ENCODE assay signal across 11 mouse cellular contexts in genomic region chr17:12195604-12196003, GRCm38 (mm10).
A peak's percentile ranks its signal among the peaks of the same experiment; 100 is the strongest.
DNase-seq lines count a peak whose midpoint lies in the region; ATAC-seq and TF ChIP-seq lines count a peak whose summit lies in the region.
"Had no signal": no experiment of that assay in that cellular context is flagged by ENCODE, and none has a peak within 500 bp of the region (broad histone marks: within the 10 kb centered on the region; RNA-seq: fewer than 3 reads in every experiment).

No protein-coding gene starts in this region.

- H3K4me1 ChIP-seq in kidney, postnatal 0 days (replicated peaks; ENCODE audit: insufficient read depth, low read length): peaks cover 16% of the 10 kb centered on the region
- H3K4me1 ChIP-seq in embryonic facial prominence, embryonic 10.5 days: peaks cover 28% of the 10 kb centered on the region
- peaks cover 10% of the 10 kb centered on the region for H3K4me1 ChIP-seq in intestine, postnatal 0 days (replicated peaks; ENCODE audit: control insufficient read depth, insufficient read depth, low read length)
- H3K4me1 ChIP-seq: midbrain, embryonic 15.5 days had no signal

- no peaks in the 10 kb centered on the region for H3K36me3 ChIP-seq in kidney, postnatal 0 days (ENCODE audit: insufficient read depth, low read length)
- H3K36me3 ChIP-seq in embryonic facial prominence, embryonic 10.5 days (replicated peaks): peaks cover 54% of the 10 kb centered on the region
- no peaks in the 10 kb centered on the region for H3K36me3 ChIP-seq in intestine, postnatal 0 days (ENCODE audit: control insufficient read depth, insufficient read depth)
- H3K36me3 ChIP-seq: midbrain, embryonic 15.5 days had no signal

- H3K4me3 ChIP-seq in kidney, postnatal 0 days (replicated peaks; ENCODE audit: low read depth, low read length): no peak overlapping the region
- H3K4me3 ChIP-seq in embryonic facial prominence, embryonic 10.5 days: peak overlapping the region; percentile 39
- H3K4me3 ChIP-seq in intestine, postnatal 0 days (ENCODE audit: low read depth, low read length): no peak overlapping the region
- H3K4me3 ChIP-seq: erythroblast, embryonic 14.5 days; midbrain, embryonic 15.5 days had no signal

- H3K27me3 ChIP-seq in kidney, postnatal 0 days (ENCODE audit: insufficient read depth, low read length): no peaks in the 10 kb centered on the region
- H3K27me3 ChIP-seq in embryonic facial prominence, embryonic 10.5 days (replicated peaks; ENCODE audit: low read depth, poor library complexity, severe bottlenecking): no peaks in the 10 kb centered on the region
- H3K27me3 ChIP-seq in intestine, postnatal 0 days (replicated peaks; ENCODE audit: control insufficient read depth, insufficient read depth, low read length): no peaks in the 10 kb centered on the region
- H3K27me3 ChIP-seq: midbrain, embryonic 15.5 days had no signal

- peak; percentile 86 for ATAC-seq in kidney, postnatal 0 days (replicated peaks; ENCODE audit: low FRiP score, low read depth)
- ATAC-seq in intestine, postnatal 0 days: peak; percentile 87
- no peak for ATAC-seq in activated CD4-positive, CD25-positive, alpha-beta regulatory T cell, adult 4 months
- ATAC-seq: midbrain, embryonic 15.5 days had no signal

- no peak overlapping the region for H3K9ac ChIP-seq in kidney, postnatal 0 days (ENCODE audit: low read depth, low read length)
- H3K9ac ChIP-seq in intestine, postnatal 0 days (ENCODE audit: low read depth, low read length): no peak overlapping the region
- H3K9ac ChIP-seq: midbrain, embryonic 15.5 days had no signal

- peak overlapping the region; percentile 75 for H3K27ac ChIP-seq in kidney, postnatal 0 days
- H3K27ac ChIP-seq in embryonic facial prominence, embryonic 10.5 days (replicated peaks): peak overlapping the region; percentile 79
- peak overlapping the region; percentile 67 for H3K27ac ChIP-seq in intestine, postnatal 0 days (ENCODE audit: low read depth, low read length)
- H3K27ac ChIP-seq: midbrain, embryonic 15.5 days had no signal

- no peak for TF ChIP-seq CTCF in kidney, postnatal 0 days (IDR thresholded peaks at IDR 0.05; ENCODE audit: low read depth)
- no peak for TF ChIP-seq CTCF in intestine, postnatal 0 days (IDR thresholded peaks at IDR 0.05; ENCODE audit: low read depth)

- DNase-seq in kidney, postnatal 0 days (ENCODE audit: low spot score): peak; percentile 64
- no peak for DNase-seq in kidney, adult 18-20 months
- DNase-seq in embryonic facial prominence, embryonic 10.5 days (ENCODE audit: low spot score): peak; percentile 57
- peak; percentile 39 for DNase-seq in lung, postnatal 36 days
- no peak for DNase-seq in spleen, postnatal 14 days (ENCODE audit: low spot score in 2 of 2)
- no peak for DNase-seq in B cell, adult 2 months
- DNase-seq: adrenal gland, postnatal 25 days had no signal

- no peak overlapping the region for H3K4me2 ChIP-seq in kidney, postnatal 0 days (ENCODE audit: low read length)
- peak overlapping the region; percentile 33 for H3K4me2 ChIP-seq in intestine, postnatal 0 days (replicated peaks; ENCODE audit: low read depth)
- H3K4me2 ChIP-seq: midbrain, embryonic 15.5 days had no signal

- H3K9me3 ChIP-seq in kidney, postnatal 0 days (replicated peaks; ENCODE audit: low read length): no peaks in the 10 kb centered on the region
- H3K9me3 ChIP-seq in embryonic facial prominence, embryonic 10.5 days: no peaks in the 10 kb centered on the region
- H3K9me3 ChIP-seq in intestine, postnatal 0 days (ENCODE audit: control insufficient read depth): no peaks in the 10 kb centered on the region
- H3K9me3 ChIP-seq: midbrain, embryonic 15.5 days had no signal

- 32% methylated on average over 10 of the region's 10 CpGs for WGBS in kidney, postnatal 0 days
- WGBS in embryonic facial prominence, embryonic 10.5 days: 46% methylated on average over 10 of the region's 10 CpGs
- WGBS in intestine, postnatal 0 days: 20% methylated on average over 10 of the region's 10 CpGs

Comparison
In these comparisons a context has a peak if more than half of its experiments do, and no peak if none do; other contexts are left out.
1. DNase-seq: peak in kidney, postnatal 0 days (single experiment), embryonic facial prominence, embryonic 10.5 days (single experiment) and lung, postnatal 36 days (single experiment); none in kidney, adult 18-20 months (single experiment), spleen, postnatal 14 days (0 of 2) and B cell, adult 2 months (0 of 2).
2. Peak in every context shown above with its lines, with median percentiles within 50 percentile points of each other: H3K27ac ChIP-seq.